Mouse (Mus musculus): ENCODE data around the gene Dnmt1.

DNA sequence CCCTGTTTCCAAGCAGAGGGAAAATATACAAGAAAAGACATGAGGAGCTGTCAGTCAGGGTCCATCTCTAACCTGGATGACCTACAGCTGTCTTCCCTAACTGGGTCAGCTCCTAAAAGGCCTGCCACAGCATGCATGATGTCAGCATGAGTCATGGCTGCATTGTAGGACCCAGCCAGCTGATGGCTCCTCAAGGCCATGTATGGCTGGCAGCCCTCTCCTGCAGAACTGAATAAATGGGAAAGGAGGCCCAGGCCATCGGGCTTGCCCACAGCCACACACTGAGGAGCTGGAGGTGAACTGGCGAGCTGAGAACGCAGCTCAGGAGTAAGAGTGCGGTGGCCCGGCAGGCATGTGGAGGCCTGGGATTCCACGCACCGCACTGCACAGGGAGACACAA lies 16.3 kb downstream of the Dnmt1 start:
- TF ChIP-seq JUN (IDR thresholded peaks at IDR 0.05; ENCODE audit: insufficient read depth, low read depth, low read length) (no peak), GABPA (IDR thresholded peaks at IDR 0.05; ENCODE audit: insufficient replicate concordance, low read depth, low read length) (no peak), SMC3 (IDR thresholded peaks at IDR 0.05; ENCODE audit: low read depth, low read length) (no peak)

All from CH12.LX (cell line).